Comparison of ENCODE assay signal across 18 mouse cellular contexts in genomic region chr10:24742950-24743487, GRCm38 (mm10). TPM values are rescaled to one million over a fixed set of nuclear protein-coding genes. Genes with fewer than 3 reads are reported as not detected.
DNase-seq lines count a peak whose midpoint lies in the region; ATAC-seq and TF ChIP-seq lines count a peak whose summit lies in the region.
"Had no signal": no experiment of that assay in that cellular context is flagged by ENCODE, and none has a peak within 500 bp of the region (broad histone marks: within the 10 kb centered on the region; RNA-seq: fewer than 3 reads in every experiment).

No protein-coding gene starts in this region.

- peak overlapping the region; percentile 21; the same call in 1 of the 2 replicates for H3K4me2 ChIP-seq in limb, embryonic 12.5 days
- H3K4me2 ChIP-seq in embryonic facial prominence, embryonic 14.5 days (ENCODE audit: low read depth, low read length), result peak overlapping the region; percentile 6; the same call in 1 of the 2 replicates
- H3K4me2 ChIP-seq in limb, embryonic 13.5 days (replicated peaks), result peak overlapping the region; percentile 36
- H3K4me2 ChIP-seq in limb, embryonic 15.5 days, result peak overlapping the region; percentile 17; the same call in 1 of the 2 replicates
- H3K4me2 ChIP-seq in forebrain, postnatal 0 days (ENCODE audit: low read depth), result no peak overlapping the region
- H3K4me2 ChIP-seq in forebrain, embryonic 14.5 days (ENCODE audit: low read length), result no peak overlapping the region
- H3K4me2 ChIP-seq: forebrain, embryonic 13.5 days had no signal

- H3K4me1 ChIP-seq in limb, embryonic 12.5 days (replicated peaks), result peaks cover 6% of the 10 kb centered on the region
- no peaks in the 10 kb centered on the region for H3K4me1 ChIP-seq in limb, embryonic 10.5 days
- H3K4me1 ChIP-seq in embryonic facial prominence, embryonic 14.5 days (ENCODE audit: control insufficient read depth, insufficient read depth, low read length), result peaks cover 2% of the 10 kb centered on the region; the same call in 1 of the 2 replicates
- peaks cover 9% of the 10 kb centered on the region; the same call in 1 of the 2 replicates for H3K4me1 ChIP-seq in limb, embryonic 13.5 days
- H3K4me1 ChIP-seq in limb, embryonic 15.5 days, result 0 out of 2 replicates have a peak, but pooled peaks cover 9% of the 10 kb centered on the region
- no peaks in the 10 kb centered on the region for H3K4me1 ChIP-seq in forebrain, postnatal 0 days (ENCODE audit: insufficient read depth)
- H3K4me1 ChIP-seq in forebrain, embryonic 14.5 days (ENCODE audit: control insufficient read depth, insufficient read depth, low read length), result no peaks in the 10 kb centered on the region

- no peak for ATAC-seq in limb, embryonic 12.5 days (ENCODE audit: insufficient number of reproducible peaks, insufficient read depth, low FRiP score, low TSS enrichment, low read depth)
- peak; percentile 74 for ATAC-seq in embryonic facial prominence, embryonic 14.5 days (ENCODE audit: low read depth)
- peak; percentile 71; the same call in 1 of the 2 replicates for ATAC-seq in limb, embryonic 13.5 days (ENCODE audit: low FRiP score, low read depth)
- ATAC-seq in limb, embryonic 15.5 days (ENCODE audit: insufficient number of reproducible peaks, low FRiP score, low TSS enrichment, low read depth), result peak; percentile 71
- ATAC-seq in forebrain, postnatal 0 days, result no peak
- ATAC-seq in forebrain, embryonic 14.5 days, result no peak
- ATAC-seq: forebrain, embryonic 13.5 days; forebrain, embryonic 16.5 days had no signal

- H3K36me3 ChIP-seq in limb, embryonic 12.5 days, result no peaks in the 10 kb centered on the region
- H3K36me3 ChIP-seq in limb, embryonic 10.5 days, result no peaks in the 10 kb centered on the region
- H3K36me3 ChIP-seq in embryonic facial prominence, embryonic 14.5 days (ENCODE audit: control insufficient read depth, insufficient read depth, low read length), result no peaks in the 10 kb centered on the region
- H3K36me3 ChIP-seq in limb, embryonic 13.5 days, result no peaks in the 10 kb centered on the region
- no peaks in the 10 kb centered on the region for H3K36me3 ChIP-seq in limb, embryonic 15.5 days
- H3K36me3 ChIP-seq in forebrain, postnatal 0 days (ENCODE audit: insufficient read depth), result no peaks in the 10 kb centered on the region
- no peaks in the 10 kb centered on the region for H3K36me3 ChIP-seq in forebrain, embryonic 14.5 days (ENCODE audit: control insufficient read depth, insufficient read depth, low read length)

- TF ChIP-seq CTCF in forebrain, postnatal 0 days (IDR thresholded peaks at IDR 0.05; ENCODE audit: low read depth), result no peak

- no peak for DNase-seq in limb, embryonic 10.5 days (ENCODE audit: low spot score)
- DNase-seq in embryonic facial prominence, embryonic 14.5 days (ENCODE audit: low spot score), result peak; percentile 68
- no peak for DNase-seq in forebrain, postnatal 0 days
- DNase-seq in adrenal gland, postnatal 14 days, result no peak
- no peak for DNase-seq in forebrain, embryonic 14.5 days (ENCODE audit: low spot score)
- DNase-seq: adrenal gland, adult 2 months; adrenal gland, postnatal 10 days; adrenal gland, postnatal 36 days; cerebellum, adult 11-12 months; cerebellum, adult 2 months; cerebellum, adult 9-10 months; cerebellum, postnatal 10 days; cerebellum, postnatal 25 days had no signal

- WGBS in limb, embryonic 12.5 days, result 57% methylated on average over 13 of the region's 13 CpGs
- WGBS in limb, embryonic 10.5 days, result 76% methylated on average over 13 of the region's 13 CpGs
- WGBS in embryonic facial prominence, embryonic 14.5 days, result 66% methylated on average over 10 of the region's 13 CpGs
- 42% methylated on average over 12 of the region's 13 CpGs for WGBS in limb, embryonic 13.5 days
- WGBS in limb, embryonic 15.5 days, result 39% methylated on average over 12 of the region's 13 CpGs
- 83% methylated on average over 13 of the region's 13 CpGs for WGBS in forebrain, postnatal 0 days
- WGBS in forebrain, embryonic 14.5 days, result 91% methylated on average over 13 of the region's 13 CpGs

- H3K4me3 ChIP-seq in limb, embryonic 12.5 days (replicated peaks), result no peak overlapping the region
- H3K4me3 ChIP-seq in limb, embryonic 10.5 days, result no peak overlapping the region
- H3K4me3 ChIP-seq in embryonic facial prominence, embryonic 14.5 days (ENCODE audit: low read depth, low read length), result no peak overlapping the region
- H3K4me3 ChIP-seq in limb, embryonic 13.5 days, result no peak overlapping the region
- no peak overlapping the region for H3K4me3 ChIP-seq in limb, embryonic 15.5 days
- H3K4me3 ChIP-seq in forebrain, postnatal 0 days (ENCODE audit: low read depth, low read length), result no peak overlapping the region
- no peak overlapping the region for H3K4me3 ChIP-seq in forebrain, embryonic 14.5 days (ENCODE audit: low read depth, low read length)
- H3K4me3 ChIP-seq: forebrain, embryonic 13.5 days had no signal

- 0 out of 2 replicates have a peak overlapping the region, but pooled peaks have one; percentile 50 for H3K27ac ChIP-seq in limb, embryonic 12.5 days
- no peak overlapping the region for H3K27ac ChIP-seq in limb, embryonic 10.5 days
- peak overlapping the region; percentile 7; the same call in 1 of the 2 replicates for H3K27ac ChIP-seq in embryonic facial prominence, embryonic 14.5 days (replicated peaks; ENCODE audit: low read depth, low read length)
- H3K27ac ChIP-seq in limb, embryonic 13.5 days, result peak overlapping the region; percentile 58; the same call in 1 of the 2 replicates
- H3K27ac ChIP-seq in limb, embryonic 15.5 days, result peak overlapping the region; percentile 59
- no peak overlapping the region for H3K27ac ChIP-seq in forebrain, postnatal 0 days (ENCODE audit: low read depth, low read length)
- no peak overlapping the region for H3K27ac ChIP-seq in forebrain, embryonic 14.5 days (ENCODE audit: low read depth, low read length)
- H3K27ac ChIP-seq: forebrain, embryonic 13.5 days had no signal

- no peaks in the 10 kb centered on the region for H3K27me3 ChIP-seq in limb, embryonic 12.5 days
- no peaks in the 10 kb centered on the region for H3K27me3 ChIP-seq in limb, embryonic 10.5 days (ENCODE audit: low read depth, poor library complexity, severe bottlenecking)
- no peaks in the 10 kb centered on the region for H3K27me3 ChIP-seq in embryonic facial prominence, embryonic 14.5 days (replicated peaks; ENCODE audit: control insufficient read depth, insufficient read depth, low read length)
- no peaks in the 10 kb centered on the region for H3K27me3 ChIP-seq in limb, embryonic 13.5 days
- no peaks in the 10 kb centered on the region for H3K27me3 ChIP-seq in limb, embryonic 15.5 days
- H3K27me3 ChIP-seq in forebrain, postnatal 0 days (ENCODE audit: insufficient read depth, low read length), result no peaks in the 10 kb centered on the region
- H3K27me3 ChIP-seq in forebrain, embryonic 14.5 days (replicated peaks; ENCODE audit: control insufficient read depth, insufficient read depth, low read length), result no peaks in the 10 kb centered on the region
- H3K27me3 ChIP-seq: forebrain, embryonic 13.5 days had no signal

- no peaks in the 10 kb centered on the region for H3K9me3 ChIP-seq in limb, embryonic 12.5 days
- H3K9me3 ChIP-seq in limb, embryonic 10.5 days (replicated peaks), result no peaks in the 10 kb centered on the region
- no peaks in the 10 kb centered on the region for H3K9me3 ChIP-seq in embryonic facial prominence, embryonic 14.5 days (ENCODE audit: control insufficient read depth, low read length)
- no peaks in the 10 kb centered on the region for H3K9me3 ChIP-seq in limb, embryonic 13.5 days
- H3K9me3 ChIP-seq in limb, embryonic 15.5 days, result no peaks in the 10 kb centered on the region
- H3K9me3 ChIP-seq in forebrain, postnatal 0 days (ENCODE audit: low read length), result no peaks in the 10 kb centered on the region
- H3K9me3 ChIP-seq in forebrain, embryonic 14.5 days (replicated peaks; ENCODE audit: control insufficient read depth, low read length), result no peaks in the 10 kb centered on the region
- H3K9me3 ChIP-seq: forebrain, embryonic 13.5 days had no signal

- H3K9ac ChIP-seq in limb, embryonic 12.5 days (replicated peaks), result no peak overlapping the region
- no peak overlapping the region for H3K9ac ChIP-seq in embryonic facial prominence, embryonic 14.5 days (ENCODE audit: low read depth, low read length)
- H3K9ac ChIP-seq in limb, embryonic 13.5 days, result no peak overlapping the region
- H3K9ac ChIP-seq in limb, embryonic 15.5 days, result no peak overlapping the region
- no peak overlapping the region for H3K9ac ChIP-seq in forebrain, postnatal 0 days
- H3K9ac ChIP-seq in forebrain, embryonic 14.5 days (ENCODE audit: low read length), result no peak overlapping the region
- H3K9ac ChIP-seq: forebrain, embryonic 13.5 days had no signal

RNA-seq across cellular contexts. Expression of gene Enpp1, which starts 31.1 kb away (rescaled TPM):
- polyA plus RNA-seq in limb, embryonic 12.5 days (2016; fragmentation: Nextera tagmentation; extraction: Ambion mirVana), result 3.3 and 3.6 TPM in 2 replicates
- 0.60 and 1.1 TPM in 2 replicates for polyA plus RNA-seq in limb, embryonic 10.5 days (2016; fragmentation: Nextera tagmentation; extraction: Ambion mirVana)
- polyA plus RNA-seq in embryonic facial prominence, embryonic 14.5 days (2014; fragmentation: Nextera tagmentation; extraction: Ambion mirVana), result 8.0 and 9.3 TPM in 2 replicates
- 5.0 and 6.0 TPM in 2 replicates for polyA plus RNA-seq in limb, embryonic 13.5 days (2015; fragmentation: Nextera tagmentation; extraction: Ambion mirVana)
- polyA plus RNA-seq in limb, embryonic 15.5 days (2015; fragmentation: Nextera tagmentation; extraction: Ambion mirVana), result 9.4 and 10.9 TPM in 2 replicates
- 3.7 and 6.1 TPM in 2 replicates for total RNA-seq in forebrain, postnatal 0 days (2014; rRNA removed)
- 2.2 TPM in 2 replicates for polyA plus RNA-seq in forebrain, postnatal 0 days (2015; fragmentation: Nextera tagmentation; extraction: Ambion mirVana)
- total RNA-seq in adrenal gland, postnatal 14 days (2021), result 4.4 and 4.8 TPM in 2 replicates
- polyA plus RNA-seq in forebrain, embryonic 14.5 days (2014; fragmentation: Nextera tagmentation; extraction: Ambion mirVana), result 1.9 and 2.9 TPM in 2 replicates

Comparison
In these comparisons a context has a peak if more than half of its experiments do, and no peak if none do; other contexts are left out.
1. ATAC-seq: peak in embryonic facial prominence, embryonic 14.5 days (single experiment), limb, embryonic 13.5 days (single experiment) and limb, embryonic 15.5 days (single experiment); none in limb, embryonic 12.5 days (single experiment), forebrain, postnatal 0 days (single experiment) and forebrain, embryonic 14.5 days (single experiment).
2. H3K27ac ChIP-seq: peak in limb, embryonic 12.5 days (single experiment), embryonic facial prominence, embryonic 14.5 days (single experiment), limb, embryonic 13.5 days (single experiment) and limb, embryonic 15.5 days (single experiment); none in limb, embryonic 10.5 days (single experiment), forebrain, postnatal 0 days (single experiment) and forebrain, embryonic 14.5 days (single experiment).
3. H3K4me2 ChIP-seq: peak in limb, embryonic 12.5 days (single experiment), embryonic facial prominence, embryonic 14.5 days (single experiment), limb, embryonic 13.5 days (single experiment) and limb, embryonic 15.5 days (single experiment); none in forebrain, postnatal 0 days (single experiment) and forebrain, embryonic 14.5 days (single experiment).